Mouse (Mus musculus) G1E (cell line): ENCODE measurements around the gene Itk.

Experiments
- CTCF ChIP-seq: IDR thresholded peaks from 2 replicates; pipeline ENCODE4 v1.5.1; 2012; ENCODE audit warnings: low read depth, low read length, inconsistent platforms, mixed read lengths
- TAL1 ChIP-seq: conservative IDR thresholded peaks from 2 replicates; pipeline ENCODE4 v1.6.1; 2012; ENCODE audit warnings: low read depth, low read length, inconsistent platforms, mixed read lengths

DNA sequence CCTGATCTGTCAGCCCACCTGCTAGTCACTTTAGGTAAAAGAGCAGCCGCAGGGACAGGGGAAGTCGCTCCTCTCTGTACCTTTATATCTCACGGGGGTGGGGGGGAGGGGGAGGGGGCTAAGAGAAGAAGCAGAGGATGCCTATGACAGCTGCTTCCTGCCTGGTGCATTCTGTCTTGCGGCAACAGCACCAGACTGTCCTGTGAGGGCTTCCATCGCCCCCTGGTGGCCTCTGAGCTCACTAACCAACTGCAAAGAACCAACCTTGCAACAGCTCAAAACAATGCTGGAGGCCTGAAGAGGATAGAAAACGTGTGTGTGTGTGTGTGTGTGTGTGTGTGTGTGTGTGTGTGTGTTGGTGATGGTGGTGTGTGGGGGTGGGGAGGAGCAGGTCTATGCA lies 114.0 kb downstream of the Itk start:
- TF ChIP-seq TAL1 (no peak), CTCF (peak; percentile 42; the same call in 1 of the 2 replicates)
